Mouse (Mus musculus) myocyte (in vitro differentiated cells): ENCODE data around the gene Wwc1. TPM values are rescaled to one million over a fixed set of nuclear protein-coding genes. Genes with fewer than 3 reads are reported as not detected.

Experiments
- H3K27me3 ChIP-seq: one replicate; pipeline ENCODE4 v1.6.1; 2011; ENCODE audit not compliant: control insufficient read depth, insufficient read depth, insufficient read length
- H3K36me3 ChIP-seq: one replicate; pipeline ENCODE4 v1.6.1; 2011; ENCODE audit not compliant: control insufficient read depth, insufficient read depth
- H3K4me2 ChIP-seq: one replicate; pipeline ENCODE4 v1.6.1; 2011; ENCODE audit warnings: low read depth, control low read depth
- H3K4me3 ChIP-seq: one replicate; pipeline ENCODE4 v1.5.1; 2011; ENCODE audit warnings: mild to moderate bottlenecking, control low read depth, moderate library complexity
- H3K79me2 ChIP-seq: one replicate; pipeline ENCODE4 v1.6.1; 2011; ENCODE audit not compliant: control insufficient read depth, insufficient read depth
- H3ac ChIP-seq: one replicate; pipeline ENCODE4 v1.6.1; 2011; ENCODE audit not compliant: control insufficient read depth, insufficient read length
- CEBPB ChIP-seq: IDR thresholded peaks from 2 replicates; pipeline ENCODE4 v1.6.1; 2011; ENCODE audit warnings: mild to moderate bottlenecking, moderate library complexity; ENCODE audit not compliant: poor library complexity, insufficient read depth, severe bottlenecking
- E2F4 ChIP-seq: IDR thresholded peaks from one replicate; pipeline ENCODE4 v1.6.1; 2011; ENCODE audit warnings: mild to moderate bottlenecking, control low read depth, moderate library complexity; ENCODE audit not compliant: insufficient read depth
- MAX ChIP-seq: IDR thresholded peaks from one replicate; pipeline ENCODE4 v1.6.1; 2011; ENCODE audit warnings: low read depth, mild to moderate bottlenecking, control low read depth
- MYOD1 ChIP-seq, 3 experiments: IDR thresholded peaks; one replicate each; pipeline ENCODE4 v1.6.1; 2011; ENCODE audit warnings: control low read depth in 2 of 3, low read depth in 2 of 3, mild to moderate bottlenecking in 2 of 3, moderate library complexity in 1 of 3; ENCODE audit not compliant: insufficient read length in 2 of 3, control insufficient read depth in 1 of 3
- MYOG ChIP-seq, 3 experiments: IDR thresholded peaks; one replicate each; pipeline ENCODE4 v1.6.1; 2011; ENCODE audit warnings: control low read depth in 2 of 3, low read depth in 2 of 3, mild to moderate bottlenecking in 2 of 3; ENCODE audit not compliant: insufficient read length in 2 of 3, control insufficient read depth in 1 of 3, insufficient read depth in 1 of 3
- POLR2A ChIP-seq: IDR thresholded peaks from one replicate; pipeline ENCODE4 v1.6.1; 2011; ENCODE audit warnings: low read depth, mild to moderate bottlenecking, control low read depth, moderate library complexity; ENCODE audit not compliant: insufficient read length
- POLR2AphosphoS2 ChIP-seq: IDR thresholded peaks from one replicate; pipeline ENCODE4 v1.6.1; 2011; ENCODE audit warnings: low read depth, control low read depth; ENCODE audit not compliant: insufficient read length
- REST ChIP-seq: IDR thresholded peaks from one replicate; pipeline ENCODE4 v1.6.1; 2011; ENCODE audit warnings: mild to moderate bottlenecking, control low read depth, moderate library complexity; ENCODE audit not compliant: insufficient read depth, insufficient read length
- SRF ChIP-seq: IDR thresholded peaks from one replicate; pipeline ENCODE4 v1.6.1; 2011; ENCODE audit warnings: low read depth; ENCODE audit not compliant: control insufficient read depth, insufficient read length
- TCF12 ChIP-seq: IDR thresholded peaks from one replicate; pipeline ENCODE4 v1.6.1; 2011; ENCODE audit warnings: mild to moderate bottlenecking, control low read depth; ENCODE audit not compliant: poor library complexity, insufficient read depth, severe bottlenecking
- TCF3 ChIP-seq: IDR thresholded peaks from one replicate; pipeline ENCODE4 v1.6.1; 2011; ENCODE audit warnings: low read depth, control low read depth; ENCODE audit not compliant: insufficient read length
- USF1 ChIP-seq: IDR thresholded peaks from one replicate; pipeline ENCODE4 v1.6.1; 2011; ENCODE audit warnings: low read depth, mild to moderate bottlenecking, control low read depth, moderate library complexity
- polyA plus RNA-seq: library from polyadenylated mRNA; unstranded; fragments of >200 nt; fragmentation: generic; extraction: Trizol; gene quantifications from one replicate; pipeline ENCODE4 v1.2.1, GENCODE M21; 2012; ENCODE audit warnings: missing spikeins

The Wwc1 gene
- polyA plus RNA-seq, 1 experiment, result 1.2 TPM

DNA sequence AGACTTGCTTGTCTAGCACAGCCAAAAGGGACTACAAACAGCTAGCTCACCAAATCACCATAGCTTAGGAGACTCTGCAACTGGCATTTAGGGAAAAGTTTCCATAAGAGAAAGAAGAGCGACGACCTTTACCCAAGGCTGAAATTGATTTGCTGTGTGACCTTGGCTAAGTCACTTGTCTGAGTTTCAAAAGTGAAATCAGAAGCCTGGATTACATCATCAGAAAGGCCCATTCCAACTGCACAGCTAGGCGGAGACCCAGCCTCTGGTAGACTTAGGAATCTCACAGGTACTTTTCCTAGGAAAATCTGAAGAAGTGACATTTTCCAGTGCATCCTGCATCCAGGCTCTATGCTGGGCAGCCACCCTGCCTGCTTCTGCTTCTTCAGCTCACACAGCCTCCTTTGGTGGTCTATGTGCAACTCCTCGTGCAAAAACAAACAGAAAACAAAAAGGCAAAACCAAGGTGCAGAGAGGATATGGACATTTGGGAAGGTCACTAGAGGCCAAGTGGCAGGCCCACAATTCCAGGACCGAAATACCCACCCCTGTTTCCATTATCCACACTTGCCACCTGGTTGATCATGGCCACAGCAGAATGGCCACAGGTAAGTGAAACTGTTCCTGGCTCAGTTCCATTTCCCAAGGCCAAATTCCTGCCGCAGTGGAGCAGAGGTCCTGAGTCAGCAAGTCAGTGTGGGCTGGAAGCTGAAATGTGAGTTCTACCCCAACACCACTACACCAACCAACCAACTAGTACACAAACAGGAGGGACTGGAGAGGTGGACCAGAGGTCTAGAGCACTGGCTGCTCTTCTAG is 5.5 kb downstream of the Wwc1 start:
- H3K79me2 ChIP-seq, result no peaks in the 10 kb centered on the region
- H3K27me3 ChIP-seq, result no peaks in the 10 kb centered on the region
- no peaks in the 10 kb centered on the region for H3K36me3 ChIP-seq
- no peak for TF ChIP-seq USF1
- no peak for TF ChIP-seq REST
- no peak for TF ChIP-seq SRF
- TF ChIP-seq POLR2AphosphoS2, result no peak
- TF ChIP-seq CEBPB, result no peak
- no peak for TF ChIP-seq MYOD1 (IDR thresholded peaks at IDR 0.05; ENCODE audit: control insufficient read depth in 1 of 3, insufficient read length in 2 of 3, low read depth in 2 of 3)
- no peak for TF ChIP-seq E2F4
- no peak for TF ChIP-seq POLR2A
- no peak for TF ChIP-seq MYOG (IDR thresholded peaks at IDR 0.05; ENCODE audit: control insufficient read depth in 1 of 3, insufficient read depth in 1 of 3, insufficient read length in 2 of 3, low read depth in 2 of 3)
- TF ChIP-seq TCF12, result no peak
- no peak for TF ChIP-seq TCF3
- no peak for TF ChIP-seq MAX
- no peak overlapping the region for H3K4me2 ChIP-seq
- H3K4me3 ChIP-seq, result no peak overlapping the region
- H3ac ChIP-seq, result no peak overlapping the region

DNA sequence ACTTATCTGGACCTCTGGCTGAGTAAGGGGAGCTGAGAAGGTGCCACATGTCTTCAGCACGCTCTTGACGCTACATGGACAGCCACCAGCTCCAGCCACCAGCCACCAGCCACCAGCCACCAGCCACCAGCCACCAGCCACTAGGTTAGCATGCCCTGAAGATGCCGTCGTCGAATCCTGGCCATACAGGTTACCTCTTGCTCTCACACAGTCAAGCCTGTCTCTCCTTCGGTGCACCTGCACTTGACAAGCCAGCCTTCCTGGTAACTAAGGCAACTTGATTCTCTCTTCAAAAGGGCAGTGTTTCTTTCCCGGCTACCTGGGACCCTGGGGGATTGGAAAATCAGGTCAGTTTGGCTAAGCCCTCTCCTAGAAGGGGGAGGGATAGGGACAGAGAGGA is 7.2 kb downstream of the Wwc1 start:
- no peak overlapping the region for H3K4me3 ChIP-seq
- no peaks in the 10 kb centered on the region for H3K79me2 ChIP-seq
- no peak overlapping the region for H3ac ChIP-seq
- no peak overlapping the region for H3K4me2 ChIP-seq
- H3K27me3 ChIP-seq, result no peaks in the 10 kb centered on the region
- H3K36me3 ChIP-seq, result no peaks in the 10 kb centered on the region
- TF ChIP-seq SRF (no peak), MYOD1 (IDR thresholded peaks at IDR 0.05; ENCODE audit: control insufficient read depth in 1 of 3, insufficient read length in 2 of 3, low read depth in 2 of 3) (no peak), POLR2A (no peak), MAX (no peak), CEBPB (no peak)

DNA sequence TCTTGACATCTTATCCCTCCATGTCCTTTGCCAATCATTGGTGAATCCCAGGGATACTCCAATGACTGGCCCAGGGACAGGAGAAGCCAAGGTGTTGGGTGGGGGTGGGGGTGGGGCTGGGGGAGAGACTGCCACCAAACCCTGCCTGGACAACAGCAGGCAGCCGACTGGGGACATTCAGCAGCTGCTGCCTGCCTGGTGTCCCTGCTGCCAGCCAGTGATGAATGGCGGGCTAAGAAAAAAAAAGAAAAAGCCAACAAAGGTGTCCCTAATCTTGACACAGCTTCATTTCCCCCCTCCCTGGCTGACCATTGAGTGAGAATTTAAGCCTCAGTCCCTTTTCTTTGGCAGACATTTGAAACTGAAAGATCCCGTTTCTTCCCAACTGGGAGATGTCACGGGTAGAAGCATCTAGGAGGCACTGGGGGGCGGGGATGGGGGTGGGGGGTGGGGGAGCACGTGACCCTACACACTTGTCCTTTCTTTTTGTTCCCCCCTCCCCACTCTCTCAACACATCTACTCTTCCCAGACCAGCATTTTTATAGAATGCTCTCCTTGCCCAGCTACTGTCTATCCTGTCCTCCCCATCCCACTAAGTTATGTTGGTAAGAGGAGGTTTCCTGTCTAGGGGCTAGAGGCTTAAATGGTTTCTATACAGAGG is 7.9 kb downstream of the Wwc1 start:
- no peaks in the 10 kb centered on the region for H3K79me2 ChIP-seq
- TF ChIP-seq POLR2A (no peak), TCF12 (no peak), USF1 (no peak), TCF3 (no peak), REST (no peak), CEBPB (no peak), SRF (no peak), MYOD1 (IDR thresholded peaks at IDR 0.05; ENCODE audit: control insufficient read depth in 1 of 3, insufficient read length in 2 of 3, low read depth in 2 of 3) (no peak), POLR2AphosphoS2 (no peak), MAX (no peak), MYOG (IDR thresholded peaks at IDR 0.05; ENCODE audit: control insufficient read depth in 1 of 3, insufficient read depth in 1 of 3, insufficient read length in 2 of 3, low read depth in 2 of 3) (no peak), E2F4 (no peak)
- H3K36me3 ChIP-seq, result no peaks in the 10 kb centered on the region
- H3ac ChIP-seq, result no peak overlapping the region
- no peak overlapping the region for H3K4me2 ChIP-seq
- no peak overlapping the region for H3K4me3 ChIP-seq
- H3K27me3 ChIP-seq, result no peaks in the 10 kb centered on the region

DNA sequence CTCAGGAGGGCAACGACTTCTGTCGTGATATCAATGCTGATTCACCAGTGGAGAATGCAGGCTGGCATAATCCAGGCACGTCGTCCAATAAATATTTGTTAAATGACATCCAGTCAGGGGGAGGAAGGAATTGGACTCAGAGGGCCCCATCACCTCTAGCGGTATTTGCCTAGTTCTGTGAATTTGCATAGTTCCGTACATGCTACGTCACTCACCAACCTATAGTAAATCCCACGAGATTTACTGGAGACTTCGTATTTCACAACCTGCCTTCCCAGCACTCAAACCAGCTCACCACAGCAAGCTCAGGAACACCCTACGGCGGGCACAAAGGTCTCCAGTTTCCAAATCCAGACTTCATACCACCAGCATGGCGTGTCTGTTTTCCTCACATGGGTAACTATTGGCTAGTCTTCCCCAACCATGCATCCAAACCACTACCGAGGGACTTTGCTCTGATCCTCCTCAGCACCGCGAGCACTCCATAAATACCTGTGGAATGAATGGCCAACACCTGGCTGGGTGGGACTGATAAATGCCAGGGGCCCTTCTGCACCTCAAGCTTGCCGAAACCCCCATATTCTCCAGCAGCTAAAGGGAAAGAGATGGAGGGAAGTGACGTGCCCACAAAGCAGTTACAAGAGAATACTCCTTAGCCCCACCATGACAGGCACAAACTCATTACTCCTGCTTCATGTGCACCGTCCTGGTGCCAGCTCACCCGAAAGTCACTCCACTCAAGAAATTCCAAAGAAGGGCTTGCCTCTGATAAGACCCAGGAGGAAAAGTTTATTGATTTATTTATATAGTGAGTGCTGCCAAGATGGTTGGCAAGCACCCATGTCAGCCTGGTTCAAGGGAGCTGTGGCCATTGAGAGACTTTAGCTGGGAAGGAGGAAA is 9.3 kb downstream of the Wwc1 start:
- no peaks in the 10 kb centered on the region for H3K36me3 ChIP-seq
- H3K79me2 ChIP-seq, result no peaks in the 10 kb centered on the region
- H3ac ChIP-seq, result no peak overlapping the region
- H3K4me2 ChIP-seq, result peak overlapping the region; percentile 60
- TF ChIP-seq TCF3 (no peak), REST (no peak), USF1 (no peak), MYOD1 (IDR thresholded peaks at IDR 0.05; ENCODE audit: control insufficient read depth in 1 of 3, insufficient read length in 2 of 3, low read depth in 2 of 3) (no peak), MAX (no peak), POLR2AphosphoS2 (no peak), SRF (no peak), MYOG (IDR thresholded peaks at IDR 0.05; ENCODE audit: control insufficient read depth in 1 of 3, insufficient read depth in 1 of 3, insufficient read length in 2 of 3, low read depth in 2 of 3) (no peak), CEBPB (no peak), E2F4 (no peak), TCF12 (no peak), POLR2A (no peak)
- H3K27me3 ChIP-seq, result no peaks in the 10 kb centered on the region
- no peak overlapping the region for H3K4me3 ChIP-seq
